Mouse (Mus musculus): ENCODE data around the gene Syne1. TPM values are rescaled to one million over a fixed set of nuclear protein-coding genes. Genes with fewer than 3 reads are reported as not detected.
A peak's percentile ranks its signal among the peaks of the same experiment; 100 is the strongest.

The Syne1 gene
- polyA plus RNA-seq, 1 experiment from 2014 or later: 3.6 TPM

- DNase-seq (ENCODE audit: low spot score): peak; percentile 50
- Histone ChIP-seq H3K36me3 (ENCODE audit: control insufficient read depth, insufficient read depth, low read length) (no peaks in the 10 kb centered on the region), H3K4me2 (replicated peaks; ENCODE audit: low read depth) (peak overlapping the region; percentile 52), H3K4me1 (replicated peaks; ENCODE audit: control insufficient read depth, insufficient read depth) (no peaks in the 10 kb centered on the region), H3K9ac (ENCODE audit: low read length) (peak overlapping the region; percentile 58), H3K4me3 (ENCODE audit: low read depth, low read length) (peak overlapping the region; percentile 34), H3K27me3 (ENCODE audit: control insufficient read depth, insufficient read depth, low read length) (no peaks in the 10 kb centered on the region), H3K27ac (replicated peaks) (peak overlapping the region; percentile 95), H3K9me3 (ENCODE audit: control insufficient read depth, low read length) (no peaks in the 10 kb centered on the region)
- ATAC-seq (ENCODE audit: low FRiP score, low TSS enrichment): peak; percentile 88
- TF ChIP-seq CTCF (IDR thresholded peaks at IDR 0.05; ENCODE audit: low read depth) (peak; percentile 62), EP300 (optimal IDR thresholded peaks at IDR 0.05) (no peak)
- 23% methylated on average over 19 of the region's 19 CpGs for WGBS
Observed at GRCm38 (mm10) chr10:5288716-5289574, 262.3 kb downstream of the Syne1 start.

GRCm38 (mm10) chr10:5288262-5288661, 263.0 kb downstream of the Syne1 start:
- H3K36me3 ChIP-seq (ENCODE audit: control insufficient read depth, insufficient read depth, low read length): no peaks in the 10 kb centered on the region
- H3K27ac ChIP-seq (replicated peaks): peak overlapping the region; percentile 95
- WGBS: 17% methylated on average over 6 of the region's 6 CpGs
- H3K4me2 ChIP-seq (replicated peaks; ENCODE audit: low read depth): peak overlapping the region; percentile 52
- no peaks in the 10 kb centered on the region for H3K4me1 ChIP-seq (replicated peaks; ENCODE audit: control insufficient read depth, insufficient read depth)
- ATAC-seq (ENCODE audit: low FRiP score, low TSS enrichment) (no peak), DNase-seq (ENCODE audit: low spot score) (no peak)
- TF ChIP-seq EP300 (optimal IDR thresholded peaks at IDR 0.05) (no peak), CTCF (IDR thresholded peaks at IDR 0.05; ENCODE audit: low read depth) (no peak)
- H3K9me3 ChIP-seq (ENCODE audit: control insufficient read depth, low read length): no peaks in the 10 kb centered on the region
- H3K9ac ChIP-seq (ENCODE audit: low read length): no peak overlapping the region
- H3K4me3 ChIP-seq (ENCODE audit: low read depth, low read length): peak overlapping the region; percentile 34
- no peaks in the 10 kb centered on the region for H3K27me3 ChIP-seq (ENCODE audit: control insufficient read depth, insufficient read depth, low read length)

- H3K4me1 ChIP-seq (replicated peaks; ENCODE audit: control insufficient read depth, insufficient read depth): no peaks in the 10 kb centered on the region
- no peak overlapping the region for H3K27ac ChIP-seq (replicated peaks)
- no peak for DNase-seq (ENCODE audit: low spot score)
- ATAC-seq (ENCODE audit: low FRiP score, low TSS enrichment): no peak
- H3K4me3 ChIP-seq (ENCODE audit: low read depth, low read length): no peak overlapping the region
- H3K9me3 ChIP-seq (ENCODE audit: control insufficient read depth, low read length): no peaks in the 10 kb centered on the region
- no peaks in the 10 kb centered on the region for H3K36me3 ChIP-seq (ENCODE audit: control insufficient read depth, insufficient read depth, low read length)
- no peaks in the 10 kb centered on the region for H3K27me3 ChIP-seq (ENCODE audit: control insufficient read depth, insufficient read depth, low read length)
- TF ChIP-seq EP300 (optimal IDR thresholded peaks at IDR 0.05) (no peak), CTCF (IDR thresholded peaks at IDR 0.05; ENCODE audit: low read depth) (no peak)
- H3K9ac ChIP-seq (ENCODE audit: low read length): no peak overlapping the region
- 68% methylated on average over 5 of the region's 5 CpGs for WGBS
- H3K4me2 ChIP-seq (replicated peaks; ENCODE audit: low read depth): no peak overlapping the region
Observed at GRCm38 (mm10) chr10:5275769-5276168, 275.5 kb downstream of the Syne1 start.

GRCm38 (mm10) chr10:5270641-5271040, 280.6 kb downstream of the Syne1 start:
- no peak overlapping the region for H3K4me2 ChIP-seq (replicated peaks; ENCODE audit: low read depth)
- no peaks in the 10 kb centered on the region for H3K4me1 ChIP-seq (replicated peaks; ENCODE audit: control insufficient read depth, insufficient read depth)
- H3K36me3 ChIP-seq (ENCODE audit: control insufficient read depth, insufficient read depth, low read length): no peaks in the 10 kb centered on the region
- no peak overlapping the region for H3K27ac ChIP-seq (replicated peaks)
- 80% methylated on average over 2 of the region's 2 CpGs for WGBS
- no peak for ATAC-seq (ENCODE audit: low FRiP score, low TSS enrichment)
- no peaks in the 10 kb centered on the region for H3K9me3 ChIP-seq (ENCODE audit: control insufficient read depth, low read length)
- no peaks in the 10 kb centered on the region for H3K27me3 ChIP-seq (ENCODE audit: control insufficient read depth, insufficient read depth, low read length)
- H3K9ac ChIP-seq (ENCODE audit: low read length): no peak overlapping the region
- H3K4me3 ChIP-seq (ENCODE audit: low read depth, low read length): no peak overlapping the region
- no peak for TF ChIP-seq EP300 (optimal IDR thresholded peaks at IDR 0.05)
- TF ChIP-seq CTCF (IDR thresholded peaks at IDR 0.05; ENCODE audit: low read depth): no peak
- DNase-seq (ENCODE audit: low spot score): no peak

- Histone ChIP-seq H3K27ac (replicated peaks) (no peak overlapping the region), H3K9me3 (ENCODE audit: control insufficient read depth, low read length) (no peaks in the 10 kb centered on the region), H3K4me3 (ENCODE audit: low read depth, low read length) (no peak overlapping the region), H3K27me3 (ENCODE audit: control insufficient read depth, insufficient read depth, low read length) (no peaks in the 10 kb centered on the region), H3K4me2 (replicated peaks; ENCODE audit: low read depth) (no peak overlapping the region), H3K9ac (ENCODE audit: low read length) (no peak overlapping the region), H3K4me1 (replicated peaks; ENCODE audit: control insufficient read depth, insufficient read depth) (no peaks in the 10 kb centered on the region), H3K36me3 (ENCODE audit: control insufficient read depth, insufficient read depth, low read length) (0 out of 2 replicates have a peak, but pooled peaks cover 5% of the 10 kb centered on the region)
- WGBS: 70% methylated on average over 10 of the region's 10 CpGs
- TF ChIP-seq CTCF (IDR thresholded peaks at IDR 0.05; ENCODE audit: low read depth) (no peak), EP300 (optimal IDR thresholded peaks at IDR 0.05) (no peak)
- no peak for DNase-seq (ENCODE audit: low spot score)
- ATAC-seq (ENCODE audit: low FRiP score, low TSS enrichment): no peak
Observed at GRCm38 (mm10) chr10:5264418-5264817, 286.9 kb downstream of the Syne1 start.

GRCm38 (mm10) chr10:5262636-5263035, 288.6 kb downstream of the Syne1 start:
- no peaks in the 10 kb centered on the region for H3K9me3 ChIP-seq (ENCODE audit: control insufficient read depth, low read length)
- no peak overlapping the region for H3K4me3 ChIP-seq (ENCODE audit: low read depth, low read length)
- WGBS: 66% methylated on average over 8 of the region's 8 CpGs
- DNase-seq (ENCODE audit: low spot score) (no peak), ATAC-seq (ENCODE audit: low FRiP score, low TSS enrichment) (no peak)
- no peak overlapping the region for H3K9ac ChIP-seq (ENCODE audit: low read length)
- no peaks in the 10 kb centered on the region for H3K27me3 ChIP-seq (ENCODE audit: control insufficient read depth, insufficient read depth, low read length)
- TF ChIP-seq CTCF (IDR thresholded peaks at IDR 0.05; ENCODE audit: low read depth) (no peak), EP300 (optimal IDR thresholded peaks at IDR 0.05) (no peak)
- no peak overlapping the region for H3K4me2 ChIP-seq (replicated peaks; ENCODE audit: low read depth)
- H3K36me3 ChIP-seq (ENCODE audit: control insufficient read depth, insufficient read depth, low read length): 0 out of 2 replicates have a peak, but pooled peaks cover 9% of the 10 kb centered on the region
- no peak overlapping the region for H3K27ac ChIP-seq (replicated peaks)
- no peaks in the 10 kb centered on the region for H3K4me1 ChIP-seq (replicated peaks; ENCODE audit: control insufficient read depth, insufficient read depth)
